Comparison of ENCODE assay signal across 22 mouse cellular contexts in the genomic region with DNA sequence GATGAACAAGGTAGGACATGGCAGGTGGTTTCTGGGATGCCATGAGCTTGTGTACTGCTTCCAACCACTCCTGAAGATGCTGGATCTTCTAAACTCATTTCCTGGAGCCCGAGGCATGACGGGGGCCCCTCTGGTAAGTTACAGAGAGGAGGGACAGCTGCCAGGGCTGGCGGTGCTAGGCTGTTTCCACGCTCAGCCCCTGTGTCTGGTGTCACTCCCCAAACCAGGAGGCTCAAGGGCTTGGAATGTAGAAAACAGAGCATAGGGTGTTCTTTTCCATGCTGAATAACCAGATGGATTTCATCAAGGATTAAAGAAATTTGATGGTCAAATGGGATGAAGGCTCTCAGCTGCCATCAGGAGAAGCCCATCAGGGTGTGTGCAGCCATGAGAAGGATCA.
A peak's percentile ranks its signal among the peaks of the same experiment; 100 is the strongest.
DNase-seq lines count a peak whose midpoint lies in the region; ATAC-seq and TF ChIP-seq lines count a peak whose summit lies in the region.
"Had no signal": no experiment of that assay in that cellular context is flagged by ENCODE, and none has a peak within 500 bp of the region (broad histone marks: within the 10 kb centered on the region; RNA-seq: fewer than 3 reads in every experiment).

No protein-coding gene starts in this region.

- peak; percentile 61 for DNase-seq in gastrocnemius, adult 2 months
- DNase-seq in gastrocnemius, adult 18-20 months (ENCODE audit: low spot score) = no peak
- DNase-seq in kidney, adult 18-20 months = no peak
- DNase-seq in layer of hippocampus, adult 2 months (ENCODE audit: low spot score in 2 of 2) = no peak
- DNase-seq in layer of hippocampus, adult 18-20 months (ENCODE audit: low spot score in 2 of 2) = no peak
- no peak for DNase-seq in adrenal gland, postnatal 14 days
- DNase-seq: adrenal gland, postnatal 36 days; cerebellum, adult 9-10 months; gastrocnemius, postnatal 36 days; liver; right cerebral cortex, postnatal 14 days; thymus, adult 2 months; thymus, postnatal 4 days had no signal

- H3K4me2 ChIP-seq in kidney, embryonic 15.5 days = no peak overlapping the region
- H3K4me2 ChIP-seq in limb, embryonic 13.5 days (replicated peaks) = no peak overlapping the region
- H3K4me2 ChIP-seq: forebrain, embryonic 15.5 days; liver, embryonic 15.5 days; midbrain, embryonic 11.5 days had no signal

- no peaks in the 10 kb centered on the region for H3K9me3 ChIP-seq in kidney, embryonic 15.5 days (replicated peaks)
- H3K9me3 ChIP-seq in limb, embryonic 13.5 days = no peaks in the 10 kb centered on the region
- H3K9me3 ChIP-seq: forebrain, embryonic 15.5 days; hindbrain, embryonic 10.5 days; liver, embryonic 15.5 days had no signal

- intact Hi-C loops in gastrocnemius, adult 2 months (cut with DNase I) = no loop called here

- no peak overlapping the region for H3K4me3 ChIP-seq in gastrocnemius, adult 2 months
- no peak overlapping the region for H3K4me3 ChIP-seq in kidney, embryonic 15.5 days (replicated peaks)
- H3K4me3 ChIP-seq in layer of hippocampus, adult 2 months = no peak overlapping the region
- no peak overlapping the region for H3K4me3 ChIP-seq in limb, embryonic 13.5 days
- H3K4me3 ChIP-seq: forebrain, embryonic 15.5 days; hindbrain, embryonic 10.5 days; liver, embryonic 15.5 days had no signal

- 55% methylated on average over 4 of the region's 4 CpGs for WGBS in kidney, embryonic 15.5 days
- WGBS in limb, embryonic 13.5 days = 44% methylated on average over 4 of the region's 4 CpGs

- peaks cover 48% of the 10 kb centered on the region for H3K4me1 ChIP-seq in kidney, embryonic 15.5 days
- peaks cover 63% of the 10 kb centered on the region for H3K4me1 ChIP-seq in limb, embryonic 13.5 days

- H3K27me3 ChIP-seq in kidney, embryonic 15.5 days = no peaks in the 10 kb centered on the region
- no peaks in the 10 kb centered on the region for H3K27me3 ChIP-seq in limb, embryonic 13.5 days
- H3K27me3 ChIP-seq: forebrain, embryonic 15.5 days; liver, embryonic 15.5 days had no signal

- TF ChIP-seq CTCF in gastrocnemius, adult 2 months (IDR thresholded peaks at IDR 0.05) = no peak
- TF ChIP-seq CTCF in layer of hippocampus, adult 2 months (conservative IDR thresholded peaks at IDR 0.05) = no peak

- peak; percentile 63; the same call in 1 of the 2 replicates for ATAC-seq in kidney, embryonic 15.5 days (replicated peaks; ENCODE audit: low FRiP score)
- peak; percentile 70 for ATAC-seq in limb, embryonic 13.5 days (ENCODE audit: low FRiP score, low read depth)
- ATAC-seq: forebrain, embryonic 15.5 days; lung, postnatal 0 days had no signal

- H3K9ac ChIP-seq in kidney, embryonic 15.5 days = no peak overlapping the region
- no peak overlapping the region for H3K9ac ChIP-seq in limb, embryonic 13.5 days
- H3K9ac ChIP-seq: forebrain, embryonic 15.5 days; liver, embryonic 15.5 days had no signal

- H3K36me3 ChIP-seq in kidney, embryonic 15.5 days = no peaks in the 10 kb centered on the region
- no peaks in the 10 kb centered on the region for H3K36me3 ChIP-seq in limb, embryonic 13.5 days
- H3K36me3 ChIP-seq: forebrain, embryonic 15.5 days; hindbrain, embryonic 10.5 days; liver, embryonic 15.5 days had no signal

- H3K27ac ChIP-seq in gastrocnemius, adult 2 months = peak overlapping the region; percentile 38; the same call in 1 of the 2 replicates
- 0 out of 2 replicates have a peak overlapping the region, but pooled peaks have one; percentile 41 for H3K27ac ChIP-seq in kidney, embryonic 15.5 days
- H3K27ac ChIP-seq in layer of hippocampus, adult 2 months = 0 out of 2 replicates have a peak overlapping the region, but pooled peaks have one; percentile 5
- H3K27ac ChIP-seq in limb, embryonic 13.5 days = peak overlapping the region; percentile 55
- H3K27ac ChIP-seq: forebrain, embryonic 15.5 days; liver, embryonic 15.5 days; macrophage; stomach, postnatal 0 days had no signal

Comparison
In these comparisons a context has a peak if more than half of its experiments do, and no peak if none do; other contexts are left out.
1. H3K27ac ChIP-seq: peak in every context shown above with its lines; median percentile 55 in limb, embryonic 13.5 days; 41 in kidney, embryonic 15.5 days; 38 in gastrocnemius, adult 2 months; 5 in layer of hippocampus, adult 2 months.